Mouse (Mus musculus) hindbrain, embryonic 14.5 days (tissue): ENCODE measurements around the gene Smg9. TPM values are rescaled to one million over a fixed set of nuclear protein-coding genes. Genes with fewer than 3 reads are reported as not detected.

Experiments used
- ATAC-seq: fragments of 200-750 bp; cut with Nextera tagmentation; 2 replicates; pipeline ENCODE4 v1.8.0; 2017; ENCODE audit warnings: moderate number of reproducible peaks, mild to moderate bottlenecking, moderate TSS enrichment, moderate library complexity; ENCODE audit not compliant: low FRiP score
- DNase-seq: peaks from one replicate; pipeline ENCODE4 v3.0.0-alpha.2; 2015; ENCODE audit warnings: low spot score
- H3K27ac ChIP-seq: fragments of 300-500 bp; sonication (generic); 2 replicates; pipeline ENCODE4 v1.5.1; 2014; ENCODE audit warnings: mild to moderate bottlenecking, moderate library complexity
- H3K27me3 ChIP-seq: fragments of 300-500 bp; sonication (generic); 2 replicates; pipeline ENCODE4 v1.6.1; 2014; ENCODE audit warnings: mild to moderate bottlenecking, low read length, mixed read lengths; ENCODE audit not compliant: control insufficient read depth, insufficient read depth
- H3K36me3 ChIP-seq: fragments of 300-500 bp; sonication (generic); replicated peaks from 2 replicates; pipeline ENCODE4 v1.6.1; 2014; ENCODE audit not compliant: control insufficient read depth, insufficient read depth
- H3K4me1 ChIP-seq: fragments of 300-500 bp; sonication (generic); replicated peaks from 2 replicates; pipeline ENCODE4 v1.6.1; 2014; ENCODE audit warnings: antibody characterized with exemption, low read length, mixed read lengths; ENCODE audit not compliant: control insufficient read depth, insufficient read depth
- H3K4me2 ChIP-seq: fragments of 300-500 bp; sonication (generic); replicated peaks from 2 replicates; pipeline ENCODE4 v1.6.1; 2014; ENCODE audit warnings: mild to moderate bottlenecking, moderate library complexity
- H3K4me3 ChIP-seq: fragments of 300-500 bp; sonication (generic); replicated peaks from 2 replicates; pipeline ENCODE4 v1.5.1; 2014; ENCODE audit warnings: mild to moderate bottlenecking, low read length
- H3K9ac ChIP-seq: fragments of 300-500 bp; sonication (generic); 2 replicates; pipeline ENCODE4 v1.6.1; 2014
- H3K9me3 ChIP-seq: fragments of 300-500 bp; sonication (generic); 2 replicates; pipeline ENCODE4 v1.6.1; 2016; ENCODE audit warnings: low read length; ENCODE audit not compliant: control insufficient read depth
- WGBS: fragments of 180-500 bp; shearing (Covaris S2); extraction: QIAGEN DNeasy Blood & Tissue Kit; methylation state at CpG from one replicate; pipeline ENCODE4 v1.1.7; 2014; 5-methylcytosine and 5-hydroxymethylcytosine counted together
- polyA plus RNA-seq: library from polyadenylated mRNA; unstranded; fragments of >200 nt; fragmentation: Nextera tagmentation; extraction: Ambion mirVana; gene quantifications from 2 replicates; pipeline ENCODE4 v1.2.1, GENCODE M21; 2014

Smg9 gene
- polyA plus RNA-seq, 1 experiment from 2014 or later, result 30.3 TPM

GRCm38 (mm10) chr7:24428725-24429124, 29.3 kb downstream of the Smg9 start:
- Histone ChIP-seq H3K9ac (no peak overlapping the region), H3K27ac (no peak overlapping the region), H3K9me3 (no peaks in the 10 kb centered on the region), H3K4me2 (no peak overlapping the region), H3K4me3 (no peak overlapping the region), H3K4me1 (no peaks in the 10 kb centered on the region), H3K27me3 (no peaks in the 10 kb centered on the region; the same call in 1 of the 2 replicates), H3K36me3 (no peaks in the 10 kb centered on the region)
- ATAC-seq, result no peak
- WGBS, result 89% methylated on average over 5 of the region's 5 CpGs
- DNase-seq, result no peak

- no peak for ATAC-seq
- Histone ChIP-seq H3K4me1 (no peaks in the 10 kb centered on the region), H3K4me3 (no peak overlapping the region), H3K9ac (no peak overlapping the region), H3K9me3 (no peaks in the 10 kb centered on the region), H3K36me3 (no peaks in the 10 kb centered on the region), H3K27ac (no peak overlapping the region), H3K4me2 (no peak overlapping the region), H3K27me3 (no peaks in the 10 kb centered on the region; the same call in 1 of the 2 replicates)
- peak; percentile 39 for DNase-seq
- WGBS, result 68% methylated on average over 16 of the region's 16 CpGs
Observed at GRCm38 (mm10) chr7:24429413-24430112, 30.1 kb downstream of the Smg9 start.

- Histone ChIP-seq H3K4me3 (no peak overlapping the region), H3K4me1 (no peaks in the 10 kb centered on the region), H3K4me2 (no peak overlapping the region), H3K27me3 (no peaks in the 10 kb centered on the region; the same call in 1 of the 2 replicates), H3K36me3 (no peaks in the 10 kb centered on the region), H3K9ac (no peak overlapping the region), H3K9me3 (no peaks in the 10 kb centered on the region), H3K27ac (no peak overlapping the region)
- 94% methylated on average over 15 of the region's 15 CpGs for WGBS
- DNase-seq, result no peak
- ATAC-seq, result no peak
Observed at GRCm38 (mm10) chr7:24430551-24431345, 31.3 kb downstream of the Smg9 start.

GRCm38 (mm10) chr7:24431713-24432112, 32.3 kb downstream of the Smg9 start:
- ATAC-seq, result no peak
- H3K27me3 ChIP-seq, result no peaks in the 10 kb centered on the region; the same call in 1 of the 2 replicates
- H3K36me3 ChIP-seq, result no peaks in the 10 kb centered on the region
- H3K27ac ChIP-seq, result no peak overlapping the region
- DNase-seq, result no peak
- WGBS, result 70% methylated on average over 11 of the region's 11 CpGs
- H3K4me2 ChIP-seq, result no peak overlapping the region
- no peak overlapping the region for H3K9ac ChIP-seq
- no peak overlapping the region for H3K4me3 ChIP-seq
- no peaks in the 10 kb centered on the region for H3K9me3 ChIP-seq
- no peaks in the 10 kb centered on the region for H3K4me1 ChIP-seq

- Histone ChIP-seq H3K9me3 (no peaks in the 10 kb centered on the region), H3K27me3 (no peaks in the 10 kb centered on the region; the same call in 1 of the 2 replicates), H3K4me3 (no peak overlapping the region), H3K9ac (no peak overlapping the region), H3K27ac (no peak overlapping the region), H3K4me2 (no peak overlapping the region), H3K4me1 (no peaks in the 10 kb centered on the region), H3K36me3 (no peaks in the 10 kb centered on the region)
- DNase-seq, result no peak
- ATAC-seq, result no peak
- WGBS, result 71% methylated on average over 5 of the region's 5 CpGs
Observed at GRCm38 (mm10) chr7:24435305-24435704, 35.9 kb downstream of the Smg9 start.

- Histone ChIP-seq H3K4me1 (no peaks in the 10 kb centered on the region), H3K9me3 (no peaks in the 10 kb centered on the region), H3K9ac (no peak overlapping the region), H3K27ac (no peak overlapping the region), H3K27me3 (no peaks in the 10 kb centered on the region; the same call in 1 of the 2 replicates), H3K4me2 (no peak overlapping the region), H3K4me3 (no peak overlapping the region), H3K36me3 (no peaks in the 10 kb centered on the region)
- ATAC-seq (no peak), DNase-seq (no peak)
- 69% methylated on average over 10 of the region's 10 CpGs for WGBS
Observed at GRCm38 (mm10) chr7:24437981-24438380, 38.6 kb downstream of the Smg9 start.

- Histone ChIP-seq H3K9ac (no peak overlapping the region), H3K27ac (no peak overlapping the region), H3K4me3 (no peak overlapping the region), H3K9me3 (no peaks in the 10 kb centered on the region), H3K36me3 (no peaks in the 10 kb centered on the region), H3K27me3 (no peaks in the 10 kb centered on the region), H3K4me2 (no peak overlapping the region), H3K4me1 (no peaks in the 10 kb centered on the region)
- no peak for ATAC-seq
- WGBS, result 83% methylated on average over 6 of the region's 6 CpGs
- DNase-seq, result no peak
Observed at GRCm38 (mm10) chr7:24439191-24439590, 39.8 kb downstream of the Smg9 start.

- no peak for DNase-seq
- WGBS, result 75% methylated on average over 7 of the region's 7 CpGs
Observed at GRCm38 (mm10) chr7:24439891-24440290, 40.5 kb downstream of the Smg9 start.

GRCm38 (mm10) chr7:24441785-24442184, 42.4 kb downstream of the Smg9 start:
- Histone ChIP-seq H3K36me3 (no peaks in the 10 kb centered on the region), H3K9me3 (no peaks in the 10 kb centered on the region), H3K27me3 (no peaks in the 10 kb centered on the region), H3K9ac (no peak overlapping the region), H3K4me3 (no peak overlapping the region), H3K4me1 (no peaks in the 10 kb centered on the region), H3K27ac (no peak overlapping the region), H3K4me2 (no peak overlapping the region)
- 29% methylated on average over 1 of the region's 1 CpGs for WGBS
- ATAC-seq, result no peak
- no peak for DNase-seq

More at GRCm38 (mm10) chr7:24439891-24440290, 40.5 kb downstream of the Smg9 start:
- Histone ChIP-seq H3K4me2 (no peak overlapping the region), H3K9ac (no peak overlapping the region), H3K36me3 (no peaks in the 10 kb centered on the region), H3K9me3 (no peaks in the 10 kb centered on the region), H3K27me3 (no peaks in the 10 kb centered on the region), H3K4me1 (no peaks in the 10 kb centered on the region), H3K27ac (no peak overlapping the region), H3K4me3 (no peak overlapping the region)
- no peak for ATAC-seq
